Mouse (Mus musculus) liver, embryonic 16.5 days (tissue): Measurements from ENCODE around the gene Dnm3. TPM values are rescaled to one million over a fixed set of nuclear protein-coding genes. Genes with fewer than 3 reads are reported as not detected.

ENCODE experiments used
- ATAC-seq: fragments of 200-750 bp; cut with Nextera tagmentation; 2 replicates; pipeline ENCODE4 v1.8.0; 2017; ENCODE audit warnings: low read depth, mild to moderate bottlenecking, moderate number of reproducible peaks, moderate library complexity
- H3K27ac ChIP-seq: fragments of 300-500 bp; sonication (generic); 2 replicates; pipeline ENCODE4 v1.5.1; 2014; ENCODE audit warnings: mild to moderate bottlenecking, low read length
- H3K27me3 ChIP-seq: fragments of 300-500 bp; sonication (generic); 2 replicates; pipeline ENCODE4 v1.6.1; 2014; ENCODE audit warnings: low read depth, low read length, mixed read lengths; ENCODE audit not compliant: control insufficient read depth, insufficient read depth
- H3K36me3 ChIP-seq: fragments of 300-500 bp; sonication (generic); 2 replicates; pipeline ENCODE4 v1.6.1; 2014; ENCODE audit warnings: mild to moderate bottlenecking; ENCODE audit not compliant: control insufficient read depth, insufficient read depth
- H3K4me1 ChIP-seq: fragments of 300-500 bp; sonication (generic); 2 replicates; pipeline ENCODE4 v1.6.1; 2014; ENCODE audit warnings: low read depth, low read length, mixed read lengths; ENCODE audit not compliant: control insufficient read depth
- H3K4me2 ChIP-seq: fragments of 300-500 bp; sonication (generic); 2 replicates; pipeline ENCODE4 v1.6.1; 2014; ENCODE audit warnings: low read depth, low read length, mixed read lengths
- H3K4me3 ChIP-seq: fragments of 300-500 bp; sonication (generic); 2 replicates; pipeline ENCODE4 v1.5.1; 2014; ENCODE audit warnings: low read depth, mild to moderate bottlenecking, low read length
- H3K9ac ChIP-seq: fragments of 300-500 bp; sonication (generic); 2 replicates; pipeline ENCODE4 v1.6.1; 2014; ENCODE audit warnings: low read depth, low read length
- H3K9me3 ChIP-seq: fragments of 300-500 bp; sonication (generic); replicated peaks from 2 replicates; pipeline ENCODE4 v1.6.1; 2016; ENCODE audit warnings: low read length; ENCODE audit not compliant: control insufficient read depth
- WGBS: fragments of 180-500 bp; shearing (Covaris S2); extraction: QIAGEN DNeasy Blood & Tissue Kit; methylation state at CpG from one replicate; pipeline ENCODE4 v1.1.7; 2014; ENCODE audit not compliant: insufficient replicate concordance; 5-methylcytosine and 5-hydroxymethylcytosine counted together
- polyA plus RNA-seq: library from polyadenylated mRNA; unstranded; fragments of >200 nt; fragmentation: Nextera tagmentation; extraction: Ambion mirVana; gene quantifications from 2 replicates; pipeline ENCODE4 v1.2.1, GENCODE M21; 2015

The Dnm3 gene
- polyA plus RNA-seq, 1 experiment from 2014 or later = 1.5 TPM

DNA sequence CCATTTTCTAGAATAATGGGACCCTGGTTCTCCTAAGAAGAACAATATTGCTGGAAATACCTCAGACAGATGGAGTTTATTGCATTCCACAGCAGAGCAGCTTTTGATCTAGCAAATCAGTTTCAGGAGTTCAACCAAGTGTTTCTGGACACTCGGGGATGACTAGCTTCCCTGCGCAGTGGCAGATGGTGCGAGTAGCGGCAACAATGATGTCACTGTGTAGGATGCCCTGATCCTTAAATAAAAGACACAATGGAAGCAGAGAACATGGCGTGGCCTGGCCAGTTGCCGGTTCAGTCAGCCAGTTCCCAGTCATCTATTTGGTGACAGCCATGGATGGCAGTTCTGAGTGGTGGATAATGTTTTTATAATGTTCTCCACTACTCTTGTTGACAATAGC, 400.4 kb downstream of the Dnm3 start:
- H3K4me2 ChIP-seq = no peak overlapping the region
- 73% methylated on average over 6 of the region's 6 CpGs for WGBS
- ATAC-seq = no peak
- no peak overlapping the region for H3K4me3 ChIP-seq
- no peaks in the 10 kb centered on the region for H3K4me1 ChIP-seq
- H3K9ac ChIP-seq = no peak overlapping the region
- H3K27me3 ChIP-seq = no peaks in the 10 kb centered on the region
- H3K9me3 ChIP-seq = no peaks in the 10 kb centered on the region
- no peaks in the 10 kb centered on the region for H3K36me3 ChIP-seq
- H3K27ac ChIP-seq = no peak overlapping the region

DNA sequence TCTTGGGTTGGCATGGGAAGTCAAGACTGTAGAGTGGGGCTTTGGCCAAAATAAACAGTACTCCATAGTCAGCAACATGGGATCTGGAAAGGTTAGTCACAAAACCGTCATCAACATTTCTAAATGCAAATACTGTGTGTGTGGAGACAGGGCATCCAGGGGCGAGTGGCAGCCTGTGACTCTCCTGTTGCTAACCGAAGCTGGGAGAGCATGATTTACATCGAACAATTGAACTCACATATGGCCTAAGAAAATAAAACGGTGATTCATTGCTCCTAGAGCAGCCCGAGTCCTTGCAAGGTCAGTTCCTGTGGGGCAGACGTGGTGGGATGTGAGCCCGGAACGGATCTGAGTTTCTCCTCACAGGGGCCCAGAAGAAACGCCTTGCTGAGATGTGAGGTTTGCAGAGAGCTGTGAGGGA, 401.2 kb downstream of the Dnm3 start:
- H3K4me3 ChIP-seq = no peak overlapping the region
- WGBS = 44% methylated on average over 10 of the region's 10 CpGs
- no peak overlapping the region for H3K4me2 ChIP-seq
- H3K4me1 ChIP-seq = no peaks in the 10 kb centered on the region
- H3K9me3 ChIP-seq = no peaks in the 10 kb centered on the region
- H3K9ac ChIP-seq = no peak overlapping the region
- H3K27me3 ChIP-seq = no peaks in the 10 kb centered on the region
- no peak overlapping the region for H3K27ac ChIP-seq
- H3K36me3 ChIP-seq = no peaks in the 10 kb centered on the region
- ATAC-seq = no peak

DNA sequence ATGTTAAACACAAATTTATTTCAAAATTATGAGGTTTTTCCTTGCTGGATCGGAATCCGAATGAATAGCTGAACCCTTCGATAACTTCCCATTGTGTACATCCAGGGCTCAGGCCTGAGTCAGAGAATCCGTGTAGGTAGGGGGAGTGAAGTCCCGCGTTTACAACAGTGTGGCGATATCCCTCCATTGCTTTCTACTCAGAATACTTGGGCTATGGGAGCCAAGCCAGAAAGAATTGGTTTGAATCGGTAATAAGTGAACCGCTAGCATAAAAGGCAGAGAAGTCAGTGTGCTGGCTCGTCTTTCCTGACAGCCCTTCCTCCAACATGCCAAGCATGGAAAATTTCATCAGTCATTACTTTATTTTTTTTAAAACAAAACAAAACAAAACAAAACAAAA, 402.0 kb downstream of the Dnm3 start:
- no peak overlapping the region for H3K4me2 ChIP-seq
- H3K4me3 ChIP-seq = no peak overlapping the region
- no peaks in the 10 kb centered on the region for H3K9me3 ChIP-seq
- no peaks in the 10 kb centered on the region for H3K27me3 ChIP-seq
- H3K4me1 ChIP-seq = no peaks in the 10 kb centered on the region
- H3K36me3 ChIP-seq = no peaks in the 10 kb centered on the region
- ATAC-seq = no peak
- H3K27ac ChIP-seq = no peak overlapping the region
- no peak overlapping the region for H3K9ac ChIP-seq
- WGBS = 72% methylated on average over 10 of the region's 10 CpGs

DNA sequence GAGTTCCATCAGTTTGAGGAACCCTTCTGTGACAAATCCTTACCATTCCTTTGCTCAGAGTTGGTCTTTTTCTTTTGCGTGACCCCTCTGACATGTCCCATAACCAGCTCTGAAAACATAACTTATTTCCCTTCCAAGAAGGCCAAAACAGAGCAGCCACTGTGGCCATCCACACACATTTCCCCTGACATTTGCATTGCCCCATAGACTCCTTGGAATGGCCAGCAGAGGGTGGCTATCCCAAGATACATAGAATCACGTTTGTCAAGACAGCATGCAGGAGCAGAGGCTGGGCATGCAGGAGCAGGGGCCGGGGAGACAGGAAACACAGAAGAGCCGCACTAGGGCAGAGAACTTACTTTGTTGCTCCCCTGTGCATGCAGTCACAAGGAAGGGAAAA, 402.4 kb downstream of the Dnm3 start:
- Histone ChIP-seq H3K9ac (no peak overlapping the region), H3K9me3 (no peaks in the 10 kb centered on the region), H3K27ac (no peak overlapping the region), H3K4me2 (no peak overlapping the region), H3K36me3 (no peaks in the 10 kb centered on the region), H3K4me1 (no peaks in the 10 kb centered on the region), H3K4me3 (no peak overlapping the region), H3K27me3 (no peaks in the 10 kb centered on the region)
- WGBS = 59% methylated on average over 4 of the region's 4 CpGs
- no peak for ATAC-seq

DNA sequence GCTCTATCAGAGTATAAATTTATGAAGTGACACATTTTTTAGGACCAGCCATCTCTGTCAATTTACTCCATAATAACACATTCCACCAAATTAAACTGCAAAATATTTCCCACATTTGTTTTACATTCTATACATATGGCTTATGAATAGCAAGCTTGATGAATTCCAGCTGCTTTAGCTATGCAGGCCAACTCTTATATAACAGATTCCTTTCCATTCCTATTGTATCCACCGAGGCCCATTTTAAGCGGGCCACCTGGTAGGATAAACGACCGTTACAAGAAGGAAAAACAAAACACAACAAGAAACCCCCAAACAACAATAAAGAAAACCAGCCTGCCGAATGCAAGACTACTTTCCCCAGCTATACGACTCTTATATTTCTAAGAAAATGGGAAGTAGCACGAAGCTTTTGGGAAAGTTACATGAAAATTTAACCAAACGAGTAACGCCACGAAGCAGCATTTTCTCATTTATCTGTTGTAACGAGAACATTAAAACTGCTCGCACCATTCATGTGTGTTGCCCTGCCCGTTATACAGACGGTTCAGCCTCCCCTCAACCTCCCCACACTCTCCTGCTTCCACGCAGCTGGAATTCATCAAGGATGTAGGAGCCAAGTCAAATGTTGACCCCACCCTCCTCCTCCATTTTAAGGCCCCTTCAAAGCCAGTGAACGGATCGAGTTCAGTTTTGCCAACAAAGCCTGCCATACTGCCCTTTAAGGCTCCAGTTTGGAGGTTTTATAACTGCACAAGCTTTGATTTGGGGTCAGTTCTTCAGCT, 403.0 kb downstream of the Dnm3 start:
- Histone ChIP-seq H3K9me3 (no peaks in the 10 kb centered on the region), H3K4me1 (no peaks in the 10 kb centered on the region), H3K27me3 (no peaks in the 10 kb centered on the region), H3K4me3 (no peak overlapping the region), H3K4me2 (no peak overlapping the region), H3K27ac (no peak overlapping the region), H3K36me3 (no peaks in the 10 kb centered on the region), H3K9ac (no peak overlapping the region)
- no peak for ATAC-seq
- WGBS = 67% methylated on average over 17 of the region's 17 CpGs

DNA sequence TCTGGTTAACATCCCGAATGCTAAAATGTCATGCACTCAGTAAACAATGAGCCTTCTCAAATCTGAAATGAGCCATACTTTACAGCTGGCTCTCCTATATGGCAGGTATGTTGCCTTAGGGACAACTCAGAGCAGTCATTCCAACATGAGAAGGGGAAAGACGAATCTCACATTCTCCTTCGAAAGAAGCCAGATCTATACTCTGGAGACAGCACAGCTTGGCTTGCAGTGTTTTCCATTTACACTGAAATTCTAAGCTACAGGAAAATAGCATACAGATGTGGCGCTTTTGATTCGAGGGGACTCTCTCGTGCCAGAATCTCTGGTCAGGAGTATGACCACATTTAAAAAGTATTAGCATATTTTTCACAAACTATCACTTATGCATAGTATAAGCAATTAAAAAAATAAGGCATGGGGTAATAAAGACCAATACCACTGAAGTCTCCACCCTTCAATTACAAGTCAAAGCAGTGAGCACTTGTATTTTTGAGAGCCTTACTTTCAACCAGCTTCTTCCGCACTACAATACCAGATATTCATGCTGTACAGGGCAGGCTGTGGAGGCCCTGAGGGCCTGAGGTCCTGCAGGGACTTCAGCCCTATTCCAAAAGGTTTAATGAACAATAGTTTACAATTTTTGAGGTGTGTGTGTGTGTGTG, 404.8 kb downstream of the Dnm3 start:
- H3K36me3 ChIP-seq = no peaks in the 10 kb centered on the region
- H3K9me3 ChIP-seq = no peaks in the 10 kb centered on the region
- H3K27ac ChIP-seq = no peak overlapping the region
- no peak for ATAC-seq
- 61% methylated on average over 7 of the region's 7 CpGs for WGBS
- H3K4me1 ChIP-seq = no peaks in the 10 kb centered on the region
- no peaks in the 10 kb centered on the region for H3K27me3 ChIP-seq
- H3K4me3 ChIP-seq = no peak overlapping the region
- no peak overlapping the region for H3K9ac ChIP-seq
- H3K4me2 ChIP-seq = no peak overlapping the region

DNA sequence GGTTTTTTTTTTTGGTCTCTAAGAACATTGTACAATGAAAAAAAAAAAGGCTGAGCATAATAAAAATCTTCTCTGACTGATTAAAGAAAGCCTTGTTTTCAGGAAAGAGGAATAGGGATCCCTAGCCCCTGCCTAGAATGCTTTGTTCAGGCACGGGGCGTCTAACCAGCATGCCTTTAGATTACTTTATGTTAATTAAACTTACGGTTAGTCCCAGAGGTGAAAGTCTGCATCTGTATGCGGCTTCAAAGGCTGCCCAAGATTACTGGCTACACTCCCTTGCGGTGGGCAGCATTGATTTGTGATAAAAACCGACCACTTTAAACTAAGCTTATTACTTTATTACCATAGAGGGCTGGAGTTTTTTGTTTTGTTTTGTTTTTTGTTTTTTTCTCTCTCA, 424.2 kb downstream of the Dnm3 start:
- no peaks in the 10 kb centered on the region for H3K4me1 ChIP-seq
- H3K4me3 ChIP-seq = no peak overlapping the region
- H3K27ac ChIP-seq = no peak overlapping the region
- no peaks in the 10 kb centered on the region for H3K9me3 ChIP-seq
- no peaks in the 10 kb centered on the region for H3K36me3 ChIP-seq
- no peak for ATAC-seq
- no peak overlapping the region for H3K4me2 ChIP-seq
- H3K27me3 ChIP-seq = no peaks in the 10 kb centered on the region
- H3K9ac ChIP-seq = no peak overlapping the region
- WGBS = 63% methylated on average over 6 of the region's 6 CpGs

DNA sequence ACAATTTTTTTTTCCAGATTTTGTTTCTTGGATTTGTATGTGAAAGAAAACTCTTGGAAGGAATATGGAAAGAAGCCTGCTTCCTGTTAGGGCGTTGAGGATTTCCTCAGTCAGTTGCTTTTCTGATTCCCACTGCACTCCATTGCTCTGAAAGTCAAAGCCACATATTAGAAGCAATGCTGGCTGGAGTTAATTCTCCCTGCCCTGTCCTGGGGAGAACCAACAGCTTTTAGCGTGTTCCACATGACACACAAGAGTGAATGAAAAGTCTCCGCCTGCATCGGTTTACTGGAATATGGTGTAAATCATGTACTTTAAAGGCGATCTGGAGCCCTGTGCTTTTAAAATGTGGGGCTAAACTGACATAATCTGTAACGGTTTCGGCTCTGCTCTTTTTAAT, 424.6 kb downstream of the Dnm3 start:
- no peaks in the 10 kb centered on the region for H3K4me1 ChIP-seq
- H3K36me3 ChIP-seq = no peaks in the 10 kb centered on the region
- no peak overlapping the region for H3K4me2 ChIP-seq
- no peaks in the 10 kb centered on the region for H3K9me3 ChIP-seq
- 64% methylated on average over 7 of the region's 7 CpGs for WGBS
- no peak overlapping the region for H3K9ac ChIP-seq
- H3K27me3 ChIP-seq = no peaks in the 10 kb centered on the region
- no peak overlapping the region for H3K27ac ChIP-seq
- ATAC-seq = no peak
- H3K4me3 ChIP-seq = no peak overlapping the region

DNA sequence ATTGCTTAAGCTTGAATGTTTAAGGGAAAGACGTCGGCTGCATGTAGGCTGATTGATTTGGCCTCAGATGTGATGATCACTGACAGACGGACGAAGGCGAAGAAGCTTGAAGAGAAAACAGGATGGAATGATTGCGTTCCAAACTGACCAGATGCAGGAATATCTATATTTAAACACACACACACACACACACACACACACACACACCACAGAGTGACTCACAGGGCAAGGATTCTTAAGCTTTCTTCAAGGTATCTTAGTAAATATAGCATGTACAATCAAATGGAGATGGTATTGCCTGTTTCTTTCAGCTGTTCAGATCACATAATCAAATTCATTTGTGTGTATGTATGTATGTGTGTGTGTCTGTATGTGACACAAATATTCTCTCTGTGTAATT, 425.1 kb downstream of the Dnm3 start:
- H3K27me3 ChIP-seq = no peaks in the 10 kb centered on the region
- H3K27ac ChIP-seq = no peak overlapping the region
- H3K36me3 ChIP-seq = no peaks in the 10 kb centered on the region
- no peaks in the 10 kb centered on the region for H3K9me3 ChIP-seq
- H3K4me3 ChIP-seq = no peak overlapping the region
- no peak overlapping the region for H3K4me2 ChIP-seq
- no peak overlapping the region for H3K9ac ChIP-seq
- no peaks in the 10 kb centered on the region for H3K4me1 ChIP-seq
- 70% methylated on average over 6 of the region's 6 CpGs for whole genome bisulfite sequencing
- no peak for ATAC-seq
